Mouse (Mus musculus): ENCODE measurements at regions not wholly inside any gene's neighbourhood (a gene's known extent, or its start where the extent isn't known, plus 50 kb on each side); places are given as distances from the start of the nearest gene placed in this dataset. TPM values are rescaled to one million over a fixed set of nuclear protein-coding genes. Genes with fewer than 3 reads are reported as not detected.
"Not testable (repeated sequence)": the region's sequence is repeated elsewhere in the genome, so short reads cannot be mapped to it uniquely, and the experiment has no call there.

DNA sequence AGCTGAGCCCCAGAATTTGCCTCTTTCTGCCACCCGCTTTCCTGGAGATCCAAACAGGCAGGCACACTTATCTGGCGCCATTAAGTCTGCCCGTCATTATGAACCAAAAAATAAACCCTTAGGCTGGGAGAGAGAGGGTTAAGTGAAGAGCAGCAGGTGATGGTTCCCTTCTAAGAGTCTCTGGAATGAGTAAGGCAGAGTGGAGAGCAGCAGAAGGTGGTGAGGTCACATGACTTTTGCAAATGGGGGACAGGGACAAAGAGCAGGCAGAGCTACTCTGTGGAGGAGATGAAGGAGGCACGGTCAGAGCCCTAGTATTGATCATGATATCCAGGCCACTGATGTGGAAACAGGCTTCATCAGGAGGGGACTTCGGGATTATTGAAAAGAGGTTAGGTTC is 64.2 kb upstream of the Gadl1 start:
- Histone ChIP-seq H3K27ac (ENCODE audit: low read depth, low read length) (no peak overlapping the region), H3K4me1 (ENCODE audit: insufficient read depth, low read length) (no peaks in the 10 kb centered on the region), H3K4me2 (ENCODE audit: low read depth, low read length, poor library complexity, severe bottlenecking) (no peak overlapping the region), H3K4me3 (ENCODE audit: low read depth, low read length) (no peak overlapping the region), H3K9me3 (ENCODE audit: low read length) (no peaks in the 10 kb centered on the region), H3K27me3 (ENCODE audit: insufficient read depth, low read length) (no peaks in the 10 kb centered on the region), H3K9ac (replicated peaks; ENCODE audit: low read length, poor library complexity, severe bottlenecking) (no peak overlapping the region), H3K36me3 (ENCODE audit: insufficient read depth, low read length) (no peaks in the 10 kb centered on the region)
- ATAC-seq (ENCODE audit: low FRiP score) (no peak), DNase-seq (ENCODE audit: low spot score) (no peak)
- TF ChIP-seq CTCF (IDR thresholded peaks at IDR 0.05) = no peak
- 82% methylated on average over 5 of the region's 5 CpGs for WGBS

- no peak for TF ChIP-seq CTCF (IDR thresholded peaks at IDR 0.05)
- H3K27ac ChIP-seq (ENCODE audit: low read depth, low read length) = no peak overlapping the region
- no peaks in the 10 kb centered on the region for H3K9me3 ChIP-seq (ENCODE audit: low read length)
- peak overlapping the region; percentile 25; the same call in 1 of the 2 replicates for H3K4me2 ChIP-seq (ENCODE audit: low read depth, low read length, poor library complexity, severe bottlenecking)
- 46% methylated on average over 12 of the region's 12 CpGs for WGBS
- DNase-seq (ENCODE audit: low spot score) (peak; percentile 70), ATAC-seq (ENCODE audit: low FRiP score) (0 out of 2 replicates have a peak, but pooled peaks have one; percentile 49)
- H3K4me3 ChIP-seq (ENCODE audit: low read depth, low read length) = no peak overlapping the region; the same call in 1 of the 2 replicates
- H3K9ac ChIP-seq (replicated peaks; ENCODE audit: low read length, poor library complexity, severe bottlenecking) = no peak overlapping the region
- no peaks in the 10 kb centered on the region for H3K36me3 ChIP-seq (ENCODE audit: insufficient read depth, low read length)
- no peaks in the 10 kb centered on the region for H3K27me3 ChIP-seq (ENCODE audit: insufficient read depth, low read length)
- H3K4me1 ChIP-seq (ENCODE audit: insufficient read depth, low read length) = no peaks in the 10 kb centered on the region
These were observed 61.8 kb upstream of the Gadl1 start for GRCm38 (mm10) chr9:115847289-115848074.

DNA sequence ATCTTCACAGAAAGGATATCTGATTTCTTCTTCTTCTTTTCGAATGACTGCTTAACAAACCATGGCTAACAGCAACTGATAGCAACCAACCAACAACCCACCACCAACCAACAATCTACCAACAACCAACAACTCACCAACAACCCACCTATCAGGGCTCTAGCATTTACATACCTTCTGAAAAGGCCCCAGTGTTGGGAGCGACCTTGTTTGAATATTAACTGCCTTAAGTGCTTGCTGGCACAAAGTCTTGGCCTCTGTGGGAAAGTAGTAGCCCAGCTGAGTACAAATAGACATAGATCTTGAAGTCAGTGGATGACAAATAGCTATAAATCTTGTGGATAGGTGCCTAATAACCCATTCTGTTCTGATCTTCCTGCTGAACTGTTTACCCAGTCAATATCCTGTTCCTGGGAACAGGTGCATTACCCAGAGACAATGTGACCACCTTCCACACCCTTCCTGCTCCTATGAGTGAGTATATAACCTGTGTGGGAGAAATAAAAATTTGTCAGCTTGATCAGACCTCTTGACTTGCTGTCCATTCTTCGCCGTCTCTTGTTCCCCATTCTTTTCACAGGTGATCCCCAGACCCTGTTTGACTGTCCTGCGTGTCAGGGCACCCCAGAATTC is 55.9 kb upstream of the Gadl1 start:
- ATAC-seq (ENCODE audit: low FRiP score); H3K4me2 ChIP-seq (ENCODE audit: low read depth, low read length, poor library complexity, severe bottlenecking); H3K4me3 ChIP-seq (ENCODE audit: low read depth, low read length); H3K36me3 ChIP-seq (ENCODE audit: insufficient read depth, low read length); H3K4me1 ChIP-seq (ENCODE audit: insufficient read depth, low read length); H3K27me3 ChIP-seq (ENCODE audit: insufficient read depth, low read length); DNase-seq (ENCODE audit: low spot score); H3K9ac ChIP-seq (replicated peaks; ENCODE audit: low read length, poor library complexity, severe bottlenecking); H3K9me3 ChIP-seq (ENCODE audit: low read length); H3K27ac ChIP-seq (ENCODE audit: low read depth, low read length): not testable (repeated sequence)
- 87% methylated on average over 5 of the region's 5 CpGs for WGBS

DNA sequence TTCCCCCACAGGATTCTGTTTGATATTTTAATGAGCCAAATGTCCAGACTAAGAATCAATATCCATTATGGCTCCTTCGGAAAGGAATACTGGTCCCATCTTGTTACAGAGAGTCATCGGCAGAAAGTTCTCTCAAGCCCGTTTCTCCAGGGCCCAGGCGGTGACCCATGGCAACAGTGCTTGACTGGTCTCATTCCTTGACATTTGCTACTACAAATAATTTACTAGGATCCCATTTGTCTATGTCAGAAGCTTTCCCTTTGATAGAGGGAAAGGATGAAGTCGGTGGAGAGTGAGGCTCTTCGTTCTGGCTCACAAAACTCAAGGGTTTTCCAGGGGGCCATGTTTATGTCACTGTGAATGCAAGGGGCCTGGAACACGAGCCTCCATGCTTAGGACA is 52.0 kb upstream of the Gadl1 start:
- TF ChIP-seq CTCF (IDR thresholded peaks at IDR 0.05) = no peak
- WGBS = 84% methylated on average over 7 of the region's 7 CpGs
- Histone ChIP-seq H3K4me3 (ENCODE audit: low read depth, low read length) (no peak overlapping the region), H3K27me3 (ENCODE audit: insufficient read depth, low read length) (no peaks in the 10 kb centered on the region), H3K27ac (ENCODE audit: low read depth, low read length) (no peak overlapping the region), H3K9me3 (ENCODE audit: low read length) (no peaks in the 10 kb centered on the region), H3K9ac (replicated peaks; ENCODE audit: low read length, poor library complexity, severe bottlenecking) (no peak overlapping the region), H3K4me2 (ENCODE audit: low read depth, low read length, poor library complexity, severe bottlenecking) (no peak overlapping the region), H3K4me1 (ENCODE audit: insufficient read depth, low read length) (no peaks in the 10 kb centered on the region), H3K36me3 (ENCODE audit: insufficient read depth, low read length) (no peaks in the 10 kb centered on the region)
- DNase-seq (ENCODE audit: low spot score) (no peak), ATAC-seq (ENCODE audit: low FRiP score) (no peak)

DNA sequence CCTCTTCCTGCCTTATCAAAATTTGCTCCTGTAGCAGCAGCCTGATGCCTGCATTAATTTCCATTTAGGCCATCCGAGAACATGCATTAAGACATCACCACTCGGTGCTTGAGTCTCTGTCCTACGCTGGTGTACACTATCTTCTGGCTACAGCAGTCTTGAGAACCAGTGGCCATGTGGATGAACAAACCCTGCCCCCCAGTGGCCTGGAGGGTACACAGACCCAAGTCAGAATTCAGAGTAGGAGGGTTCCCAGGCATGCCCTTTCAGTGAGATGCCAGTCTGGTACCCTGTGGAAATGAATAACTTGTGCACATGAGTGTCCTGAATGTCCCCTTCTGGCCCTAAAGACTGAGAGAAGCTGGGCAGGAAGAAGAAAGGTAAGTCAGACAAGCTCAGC is 50.4 kb upstream of the Gadl1 start:
- H3K36me3 ChIP-seq (ENCODE audit: insufficient read depth, low read length) = no peaks in the 10 kb centered on the region
- H3K4me2 ChIP-seq (ENCODE audit: low read depth, low read length, poor library complexity, severe bottlenecking) = no peak overlapping the region
- WGBS = 73% methylated on average over 3 of the region's 3 CpGs
- H3K27me3 ChIP-seq (ENCODE audit: insufficient read depth, low read length) = no peaks in the 10 kb centered on the region
- no peak overlapping the region for H3K4me3 ChIP-seq (ENCODE audit: low read depth, low read length)
- H3K9ac ChIP-seq (replicated peaks; ENCODE audit: low read length, poor library complexity, severe bottlenecking) = no peak overlapping the region
- no peak overlapping the region for H3K27ac ChIP-seq (ENCODE audit: low read depth, low read length)
- ATAC-seq (ENCODE audit: low FRiP score) (no peak), DNase-seq (ENCODE audit: low spot score) (peak; percentile 39)
- peak; percentile 58 for TF ChIP-seq CTCF (IDR thresholded peaks at IDR 0.05)
- no peaks in the 10 kb centered on the region for H3K9me3 ChIP-seq (ENCODE audit: low read length)
- H3K4me1 ChIP-seq (ENCODE audit: insufficient read depth, low read length) = no peaks in the 10 kb centered on the region

MicroRNAs encoded in the stretch of these regions (microRNA counts, 519-probe panel; counts per million panel counts)
- microRNA mmu-miR-467h+mmu-miR-669d+mmu-miR-669l = 1,946 counts per million, percentile 64 among the panel's probes with 10 or more counts

Small RNA genes in the stretch of these regions (microRNA-seq; reads per million reads assigned to microRNA genes)
- not detected for gene Gm22243 (ENCODE audit: borderline number of aligned reads)
- not detected for gene Gm25510 (ENCODE audit: borderline number of aligned reads)
- not detected for gene Gm26303 (ENCODE audit: borderline number of aligned reads)
- gene Mir467h (ENCODE audit: borderline number of aligned reads) = not detected
